Mouse (Mus musculus) heart, embryonic 13.5 days (tissue): ENCODE results near the gene Batf. TPM values are rescaled to one million over a fixed set of nuclear protein-coding genes. Genes with fewer than 3 reads are reported as not detected.

Experiments used
- ATAC-seq: fragments of 200-750 bp; cut with Nextera tagmentation; 2 replicates; pipeline ENCODE4 v1.8.0; 2017; ENCODE audit warnings: moderate TSS enrichment; ENCODE audit not compliant: insufficient number of reproducible peaks, low FRiP score, low TSS enrichment; ENCODE audit errors: extremely low read depth
- H3K27ac ChIP-seq: fragments of 300-500 bp; sonication (generic); replicated peaks from 2 replicates; pipeline ENCODE4 v1.5.1; 2015; ENCODE audit warnings: moderate library complexity, mild to moderate bottlenecking, inconsistent platforms
- H3K27me3 ChIP-seq: fragments of 300-500 bp; sonication (generic); replicated peaks from 2 replicates; pipeline ENCODE4 v1.6.1; 2015; ENCODE audit warnings: mild to moderate bottlenecking, inconsistent platforms
- H3K36me3 ChIP-seq: fragments of 300-500 bp; sonication (generic); 2 replicates; pipeline ENCODE4 v1.6.1; 2015; ENCODE audit warnings: mild to moderate bottlenecking, inconsistent platforms
- H3K4me1 ChIP-seq: fragments of 300-500 bp; sonication (generic); 2 replicates; pipeline ENCODE4 v1.6.1; 2015; ENCODE audit warnings: inconsistent platforms
- H3K4me2 ChIP-seq: fragments of 300-500 bp; sonication (generic); 2 replicates; pipeline ENCODE4 v1.6.1; 2015; ENCODE audit warnings: inconsistent platforms, mild to moderate bottlenecking, moderate library complexity
- H3K4me3 ChIP-seq: fragments of 300-500 bp; sonication (generic); 2 replicates; pipeline ENCODE4 v1.5.1; 2015; ENCODE audit warnings: moderate library complexity, mild to moderate bottlenecking, inconsistent platforms
- H3K9ac ChIP-seq: fragments of 300-500 bp; sonication (generic); 2 replicates; pipeline ENCODE4 v1.6.1; 2015; ENCODE audit warnings: inconsistent platforms, mild to moderate bottlenecking, moderate library complexity
- H3K9me3 ChIP-seq: fragments of 300-500 bp; sonication (generic); 2 replicates; pipeline ENCODE4 v1.6.1; 2016; ENCODE audit warnings: inconsistent platforms
- WGBS: fragments of 180-500 bp; shearing (Covaris S2); methylation state at CpG from one replicate; pipeline ENCODE4 v1.1.7; 2015; ENCODE audit warnings: mixed read lengths; 5-methylcytosine and 5-hydroxymethylcytosine counted together
- microRNA-seq: library from miRNA; unstranded; fragments of <30 nt; microRNA quantifications from one replicate; pipeline ENCODE4, GENCODE M21; 2016
- polyA plus RNA-seq: library from polyadenylated mRNA; unstranded; fragments of >200 nt; fragmentation: Nextera tagmentation; extraction: Ambion mirVana; gene quantifications from 2 replicates; pipeline ENCODE4 v1.2.1, GENCODE M21; 2015

Batf gene
- polyA plus RNA-seq, 1 experiment from 2014 or later = 6.7 TPM

- Histone ChIP-seq H3K4me1 (0 out of 2 replicates have a peak, but pooled peaks cover 8% of the 10 kb centered on the region), H3K9ac (no peak overlapping the region), H3K9me3 (no peaks in the 10 kb centered on the region), H3K4me2 (no peak overlapping the region), H3K36me3 (no peaks in the 10 kb centered on the region), H3K27ac (no peak overlapping the region), H3K27me3 (no peaks in the 10 kb centered on the region), H3K4me3 (no peak overlapping the region)
- 41% methylated on average over 5 of the region's 5 CpGs for WGBS
- no peak for ATAC-seq
Measured at GRCm38 (mm10) chr12:85754611-85755265, 68.3 kb downstream of the Batf start.

DNA sequence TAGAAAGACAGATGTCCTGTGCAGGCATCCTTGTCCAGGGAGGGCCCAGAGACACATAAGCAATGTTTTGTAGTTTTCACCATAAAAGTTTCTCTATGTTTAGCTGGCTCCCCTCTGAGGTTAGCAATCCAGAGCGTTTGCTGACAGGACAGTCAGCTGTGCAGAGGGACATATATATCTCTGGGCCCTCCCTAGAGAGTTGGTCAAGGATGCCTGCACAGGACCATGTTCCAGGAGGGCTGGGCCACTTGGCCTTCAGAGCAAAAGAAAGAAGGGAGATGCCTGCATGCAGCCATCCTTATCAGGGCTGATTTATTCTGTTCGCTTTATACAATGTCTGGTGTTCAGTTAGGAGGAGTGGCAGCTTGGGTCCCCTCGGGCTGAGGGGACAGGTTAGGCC lies 70.0 kb downstream of the Batf start:
- Histone ChIP-seq H3K27ac (no peak overlapping the region), H3K4me2 (no peak overlapping the region), H3K9me3 (no peaks in the 10 kb centered on the region), H3K4me3 (no peak overlapping the region), H3K36me3 (no peaks in the 10 kb centered on the region), H3K9ac (no peak overlapping the region), H3K27me3 (no peaks in the 10 kb centered on the region), H3K4me1 (peaks cover 10% of the 10 kb centered on the region)
- WGBS = 63% methylated on average over 3 of the region's 3 CpGs
- no peak for ATAC-seq

DNA sequence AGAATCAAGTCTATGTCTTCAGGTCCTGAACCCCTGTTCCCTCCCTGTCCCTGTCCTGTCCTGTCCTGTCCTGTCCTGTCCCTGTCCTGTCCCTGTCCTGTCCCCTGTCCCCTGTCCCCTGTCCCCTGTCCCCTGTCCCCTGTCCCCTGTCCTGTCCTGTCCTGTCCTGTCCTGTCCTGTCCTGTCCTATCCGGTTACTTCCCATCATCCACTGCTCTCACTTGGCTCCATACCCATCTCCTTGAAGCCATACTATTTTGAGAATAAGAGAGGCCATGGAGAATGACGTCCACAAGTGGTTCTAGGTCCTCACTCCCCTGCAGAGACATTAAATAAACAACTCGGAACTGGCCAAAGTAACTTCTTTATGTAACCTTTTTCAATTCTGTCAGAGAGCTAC lies 70.6 kb downstream of the Batf start:
- no peak overlapping the region for H3K4me2 ChIP-seq
- peaks cover 16% of the 10 kb centered on the region for H3K4me1 ChIP-seq
- H3K9me3 ChIP-seq = no peaks in the 10 kb centered on the region
- 48% methylated on average over 3 of the region's 3 CpGs for WGBS
- no peak overlapping the region for H3K9ac ChIP-seq
- no peak overlapping the region for H3K4me3 ChIP-seq
- no peaks in the 10 kb centered on the region for H3K27me3 ChIP-seq
- no peaks in the 10 kb centered on the region for H3K36me3 ChIP-seq
- H3K27ac ChIP-seq = no peak overlapping the region
- no peak for ATAC-seq

Small RNA genes within 50 kb of the gene (microRNA-seq; reads per million reads assigned to microRNA genes)
- not detected for gene Gm47285

Other genes starting within 250 kb of the Batf start
- 5.1 and 5.4 TPM in 2 replicates for gene Fos, start 212.8 kb upstream of the Batf start, polyA plus RNA-seq
- gene Jdp2, start 87.6 kb upstream of the Batf start, polyA plus RNA-seq = 0.20 and 0.47 TPM in 2 replicates
- gene Flvcr2, start 59.9 kb downstream of the Batf start, polyA plus RNA-seq = 5.4 and 5.7 TPM in 2 replicates
- 65.7 and 71.7 TPM in 2 replicates for gene Erg28, start 137.9 kb downstream of the Batf start, polyA plus RNA-seq
- gene Ttll5, start 138.0 kb downstream of the Batf start, polyA plus RNA-seq = 10.2 and 12.0 TPM in 2 replicates